Mouse (Mus musculus) left cerebral cortex, postnatal 25 days (tissue): ENCODE measurements around the gene Arid3a. TPM values are rescaled to one million over a fixed set of nuclear protein-coding genes. Genes with fewer than 3 reads are reported as not detected.

Source experiments
- total RNA-seq, 2 experiments: library from RNA; stranded (reverse); gene quantifications; 2 replicates each; pipeline ENCODE4 v1.2.3; 2021

The Arid3a gene
- total RNA-seq, 2 experiments from 2014 or later, result 5.4 to 8.6 TPM

Other genes starting within 250 kb of the Arid3a start
- 10 to 100 TPM; 75.9 to 78.0 TPM for gene Cdc34, start 244.8 kb upstream of the Arid3a start, total RNA-seq
- gene Gzmm, start 238.0 kb upstream of the Arid3a start, total RNA-seq, result 1 to 10 TPM; 1.5 to 2.4 TPM
- 100 to 1,000 TPM; 650 to 673 TPM for gene Bsg, start 222.6 kb upstream of the Arid3a start, total RNA-seq
- gene Hcn2, start 210.4 kb upstream of the Arid3a start, total RNA-seq, result 100 to 1,000 TPM; 111 to 123 TPM
- gene Polrmt, start 180.5 kb upstream of the Arid3a start, total RNA-seq, result 10 to 100 TPM; 42.1 to 45.7 TPM
- 1 to 10 TPM; 2.8 to 4.0 TPM for gene Fgf22, start 172.0 kb upstream of the Arid3a start, total RNA-seq
- 10 to 100 TPM; 90.9 to 96.0 TPM for gene Rnf126, start 160.1 kb upstream of the Arid3a start, total RNA-seq
- gene Fstl3, start 149.8 kb upstream of the Arid3a start, total RNA-seq, result 1 to 10 TPM; 2.2 to 2.4 TPM
- 1 to 10 TPM in 1 of 2 experiments, under 1 TPM in 1; 0.62 to 1.1 TPM for gene Prss57, start 136.1 kb upstream of the Arid3a start, total RNA-seq
- 100 to 1,000 TPM; 318 to 348 TPM for gene Palm, start 133.5 kb upstream of the Arid3a start, total RNA-seq
- 1 to 10 TPM in 1 of 2 experiments, under 1 TPM in 1; 0.62 to 1.7 TPM for gene Misp, start 106.1 kb upstream of the Arid3a start, total RNA-seq
- 10 to 100 TPM; 48.5 to 52.3 TPM for gene Ptbp1, start 72.6 kb upstream of the Arid3a start, total RNA-seq
- 1 to 10 TPM; 1.4 to 2.4 TPM for gene Prtn3, start 52.6 kb upstream of the Arid3a start, total RNA-seq
- 10 to 100 TPM; 51.1 to 53.3 TPM for gene Plppr3, start 52.4 kb upstream of the Arid3a start, total RNA-seq
- not detected for gene Elane, start 40.8 kb upstream of the Arid3a start, total RNA-seq
- gene Cfd, start 36.2 kb upstream of the Arid3a start, total RNA-seq, result not detected
- 10 to 100 TPM; 57.5 to 59.8 TPM for gene Med16, start 18.1 kb upstream of the Arid3a start, total RNA-seq
- not detected for gene Gm26602, start 16.2 kb upstream of the Arid3a start, total RNA-seq
- 1 to 10 TPM; 7.1 to 7.8 TPM for gene Kiss1r, start 10.1 kb upstream of the Arid3a start, total RNA-seq
- gene R3hdm4, start 5.8 kb upstream of the Arid3a start, total RNA-seq, result 100 to 1,000 TPM; 366 to 394 TPM
- 10 to 100 TPM; 41.1 to 49.9 TPM for gene Wdr18, start 33.1 kb downstream of the Arid3a start, total RNA-seq
- under 1 TPM; 0.14 to 0.23 TPM for gene Grin3b, start 43.7 kb downstream of the Arid3a start, total RNA-seq
- gene Tmem259, start 57.3 kb downstream of the Arid3a start, total RNA-seq, result 100 to 1,000 TPM; 123 to 124 TPM
- 1 to 10 TPM; 6.0 to 8.2 TPM for gene Cnn2, start 61.5 kb downstream of the Arid3a start, total RNA-seq
- gene Abca7, start 69.5 kb downstream of the Arid3a start, total RNA-seq, result 10 to 100 TPM; 10.9 to 12.3 TPM
- gene Arhgap45, start 89.6 kb downstream of the Arid3a start, total RNA-seq, result 1 to 10 TPM; 3.6 to 4.0 TPM
- 10 to 100 TPM; 71.3 to 74.8 TPM for gene Polr2e, start 112.8 kb downstream of the Arid3a start, total RNA-seq
- gene Gpx4, start 120.1 kb downstream of the Arid3a start, total RNA-seq, result 100 to 1,000 TPM; 504 to 528 TPM
- 10 to 100 TPM; 17.8 to 17.9 TPM for gene Sbno2, start 178.5 kb downstream of the Arid3a start, total RNA-seq
- 10 to 100 TPM; 92.1 to 95.0 TPM for gene Stk11, start 188.8 kb downstream of the Arid3a start, total RNA-seq
- gene Atp5d, start 211.6 kb downstream of the Arid3a start, total RNA-seq, result 100 to 1,000 TPM; 372 to 381 TPM
- gene Cbarp, start 213.8 kb downstream of the Arid3a start, total RNA-seq, result 100 to 1,000 TPM; 487 TPM
- 10 to 100 TPM; 74.3 to 98.7 TPM for gene Midn, start 221.2 kb downstream of the Arid3a start, total RNA-seq
- gene Cirbp, start 238.9 kb downstream of the Arid3a start, total RNA-seq, result 10 to 100 TPM; 77.3 to 90.1 TPM
- gene 1600002K03Rik, start 245.9 kb downstream of the Arid3a start, total RNA-seq, result 1 to 10 TPM; 6.7 to 7.6 TPM